Mouse (Mus musculus) adrenal gland, postnatal 10 days (tissue): ENCODE results near the gene Lpcat1. TPM values are rescaled to one million over a fixed set of nuclear protein-coding genes. Genes with fewer than 3 reads are reported as not detected.
A peak's percentile ranks its signal among the peaks of the same experiment; 100 is the strongest.

Source experiments
- DNase-seq: peaks from one replicate; pipeline ENCODE4 v3.0.0; 2021; ENCODE audit warnings: mixed read lengths
- total RNA-seq, 2 experiments: library from RNA; stranded (reverse); gene quantifications; 2 replicates each; pipeline ENCODE4 v1.2.3; 2021

The Lpcat1 gene
- total RNA-seq, 2 experiments from 2014 or later, result 17.0 to 20.4 TPM

DNA sequence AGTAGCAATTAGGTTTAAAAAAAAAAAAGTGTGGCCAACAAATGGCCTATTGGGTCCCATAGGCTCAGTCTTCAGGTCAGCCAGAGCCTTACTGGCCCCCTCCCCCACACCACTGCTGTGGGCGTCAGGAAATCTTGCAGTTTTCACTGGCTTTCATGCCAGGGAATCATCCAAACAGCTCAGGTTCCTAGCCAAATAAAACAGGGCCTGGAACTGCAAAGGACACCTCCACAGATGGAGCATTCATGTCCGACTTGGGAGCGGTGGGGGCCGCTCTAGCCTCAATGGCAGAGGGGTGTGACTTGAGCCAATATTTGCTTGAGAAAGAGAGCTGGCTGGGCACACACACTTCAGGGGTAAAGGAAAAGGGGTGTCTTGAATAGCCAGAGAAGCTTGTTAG is 20.5 kb upstream of the Lpcat1 start:
- no peak for DNase-seq

DNA sequence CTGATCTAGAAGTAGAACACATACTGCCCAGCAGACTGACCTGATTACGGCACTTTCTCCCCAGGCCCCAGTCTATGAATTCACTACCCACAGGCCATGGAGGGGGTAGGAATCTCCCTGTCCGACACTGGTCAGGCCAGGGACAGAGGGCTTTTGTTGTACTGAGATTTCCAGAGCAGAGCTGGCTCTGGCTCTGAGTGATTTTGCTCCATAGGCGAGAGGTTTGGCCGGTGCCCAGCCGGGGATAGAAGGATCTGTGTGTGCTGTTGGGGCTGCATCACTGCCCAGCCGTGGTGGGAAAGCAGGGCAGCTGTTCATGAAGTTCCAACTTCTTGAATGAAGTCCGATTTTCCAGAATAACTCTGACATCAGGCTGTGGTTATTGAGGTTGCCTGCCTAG is 20.1 kb upstream of the Lpcat1 start:
- no peak for DNase-seq

DNA sequence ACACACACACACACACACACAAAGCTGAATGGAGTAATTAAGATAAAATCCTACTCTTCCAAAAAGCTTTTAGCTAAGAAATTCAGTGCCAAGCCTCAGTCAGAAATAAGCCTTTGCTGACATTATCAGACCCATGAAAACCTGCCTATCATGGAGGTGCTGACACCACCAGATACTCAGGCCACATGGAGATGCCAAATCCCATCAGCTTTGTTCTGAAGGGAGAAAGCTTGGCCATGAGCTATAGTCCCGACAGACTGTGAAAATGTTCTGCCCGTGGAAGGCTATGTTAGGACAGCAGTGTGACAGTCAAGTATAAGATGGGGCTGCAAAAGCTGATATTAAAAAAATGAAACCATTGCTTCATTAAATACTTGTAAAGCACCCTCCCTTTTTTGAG is 19.5 kb upstream of the Lpcat1 start:
- DNase-seq, result no peak

DNA sequence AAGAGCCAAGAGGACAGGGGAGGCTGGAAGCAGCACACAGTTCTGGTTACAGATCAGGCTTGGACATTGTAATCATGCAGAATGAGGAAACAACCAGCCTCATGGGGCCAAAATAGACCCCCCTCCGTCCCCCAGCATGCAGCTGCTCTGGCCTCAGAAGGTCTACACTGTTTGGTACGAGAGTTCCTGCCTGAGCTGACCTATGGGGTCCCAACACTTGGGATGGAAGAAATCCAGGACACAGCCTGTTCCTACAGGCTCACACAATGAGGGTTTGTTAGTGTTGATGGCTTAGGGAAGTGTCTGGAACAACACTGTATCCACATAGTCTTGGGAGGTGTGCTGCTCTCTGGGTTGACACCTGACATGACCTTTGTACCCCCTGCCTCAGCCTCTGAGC is 18.8 kb upstream of the Lpcat1 start:
- no peak for DNase-seq

DNA sequence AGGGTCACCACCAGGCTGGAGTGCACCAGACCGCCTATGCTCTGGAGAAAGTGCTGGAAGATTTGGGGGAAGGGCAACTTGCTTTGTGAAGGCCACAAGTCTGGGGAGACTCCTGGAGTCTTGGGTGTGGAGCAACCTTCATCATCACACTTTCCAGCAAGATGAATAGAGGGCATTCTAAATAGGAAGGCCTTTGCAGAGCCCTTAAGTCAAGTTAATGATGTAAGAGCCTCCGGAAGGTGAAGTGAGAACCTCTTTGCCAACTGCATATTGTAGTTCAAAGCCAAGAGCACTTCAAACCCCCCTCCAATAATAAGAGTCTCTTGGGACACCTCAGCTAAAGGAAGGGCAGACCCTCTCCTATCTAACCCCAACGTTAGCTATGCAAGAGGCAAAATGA is 18.3 kb upstream of the Lpcat1 start:
- no peak for DNase-seq

DNA sequence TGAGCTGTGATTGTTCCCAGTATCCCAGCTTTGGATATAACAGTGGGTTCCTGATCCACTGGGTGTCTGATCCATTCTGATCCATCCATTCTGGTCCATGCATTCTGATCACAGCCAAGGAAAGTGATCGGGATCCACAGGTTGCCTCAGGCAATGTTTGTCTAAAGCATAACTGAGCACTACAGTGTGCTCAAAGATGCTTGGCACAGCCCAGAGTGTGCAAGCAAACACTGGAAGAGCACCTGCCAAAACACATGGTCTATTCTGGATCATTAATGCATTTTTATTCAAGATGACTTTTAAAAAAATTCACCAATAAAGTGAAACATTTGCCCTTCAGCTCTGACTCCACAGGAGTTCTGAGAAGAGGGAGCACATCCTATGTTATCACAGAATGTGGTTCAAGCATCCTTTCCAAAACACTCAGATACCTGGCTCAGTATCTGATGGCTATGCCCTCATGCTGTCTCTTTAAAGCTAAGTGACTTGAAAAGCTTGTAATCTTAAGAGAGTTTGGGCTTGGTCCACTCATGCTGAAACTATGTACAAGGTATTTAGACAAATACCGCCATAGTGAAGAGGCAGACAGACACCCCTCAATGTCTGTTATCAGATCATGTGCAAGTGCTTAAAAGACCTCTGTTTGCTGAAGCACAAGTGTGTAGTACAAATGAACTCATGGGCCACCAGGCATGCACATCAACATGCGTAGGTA is 13.3 kb upstream of the Lpcat1 start:
- DNase-seq, result no peak

DNA sequence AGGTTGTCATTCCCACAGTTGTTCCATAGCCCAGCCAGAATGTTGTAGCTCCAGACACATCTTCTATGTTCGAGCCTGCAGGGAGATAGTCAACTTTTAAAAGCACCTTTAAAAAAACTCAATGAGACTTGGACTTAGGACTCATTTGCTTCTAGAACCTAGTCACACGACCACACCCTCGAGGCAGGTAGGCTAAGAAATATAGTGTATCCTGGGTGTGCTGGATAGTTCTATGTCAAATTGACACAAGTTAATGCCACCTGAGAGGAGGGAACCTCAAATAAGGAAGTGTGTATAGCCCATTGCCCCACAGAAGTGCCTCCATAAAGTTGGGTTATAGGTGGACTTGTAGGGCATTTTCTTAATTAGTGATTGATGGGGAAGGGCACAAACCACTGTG is 11.7 kb upstream of the Lpcat1 start:
- DNase-seq, result no peak

DNA sequence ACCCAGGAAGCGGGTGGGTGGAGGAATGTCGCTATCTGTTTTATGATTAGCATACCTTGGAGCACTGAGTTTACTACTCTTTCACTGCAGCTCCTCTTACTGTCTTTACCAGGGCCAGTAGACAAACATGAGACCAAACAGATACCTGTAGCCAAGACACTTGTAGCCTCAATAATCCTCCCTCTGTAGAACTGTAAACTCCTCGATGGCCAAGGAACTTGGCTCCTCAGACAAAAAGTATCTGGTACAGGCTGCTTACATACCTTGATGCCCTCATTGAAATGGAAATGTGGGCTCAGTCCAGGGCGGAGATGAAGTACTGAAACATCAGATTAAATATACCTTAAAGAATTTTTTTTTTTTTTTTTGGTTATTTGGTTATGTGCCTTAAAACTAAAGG is 9.7 kb upstream of the Lpcat1 start:
- no peak for DNase-seq

DNA sequence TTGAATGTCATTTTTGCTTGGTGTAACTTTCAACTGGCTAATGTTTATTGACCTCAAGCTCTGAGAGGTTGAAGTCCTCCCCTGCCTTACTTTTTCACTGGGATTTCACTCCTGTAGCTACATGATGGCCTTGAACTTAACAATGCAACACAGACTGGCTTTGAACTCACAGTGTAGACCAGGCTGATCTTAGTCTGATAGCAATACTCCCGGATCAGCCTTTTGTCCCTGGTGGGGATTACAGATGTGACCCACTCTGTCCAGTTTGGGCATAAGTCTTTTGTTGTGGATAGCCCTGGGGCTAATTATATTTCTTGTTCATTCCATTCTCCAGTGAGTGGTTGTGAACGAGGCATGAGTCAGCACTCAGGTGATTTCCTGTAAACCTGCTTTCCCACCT is 9.3 kb upstream of the Lpcat1 start:
- no peak for DNase-seq

DNA sequence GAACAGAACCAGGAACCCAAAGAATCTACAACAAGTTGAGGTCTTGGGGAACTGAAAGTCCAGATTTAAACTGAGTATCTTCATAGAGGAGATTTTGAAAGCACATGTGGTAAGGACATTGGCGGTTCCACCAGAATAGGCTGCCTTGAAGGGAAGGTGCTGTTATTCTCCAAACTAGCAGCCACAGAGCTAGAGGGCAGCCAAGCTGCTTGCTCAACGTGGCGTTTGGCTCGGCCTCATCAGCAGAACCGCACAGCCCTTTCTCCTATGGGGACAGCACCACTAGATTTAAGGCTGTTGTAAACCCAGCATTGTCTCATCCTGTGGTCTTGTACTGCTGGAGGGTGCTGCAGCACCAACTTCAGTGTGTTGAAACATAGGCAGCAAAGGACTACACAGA is 8.3 kb upstream of the Lpcat1 start:
- DNase-seq, result no peak

DNA sequence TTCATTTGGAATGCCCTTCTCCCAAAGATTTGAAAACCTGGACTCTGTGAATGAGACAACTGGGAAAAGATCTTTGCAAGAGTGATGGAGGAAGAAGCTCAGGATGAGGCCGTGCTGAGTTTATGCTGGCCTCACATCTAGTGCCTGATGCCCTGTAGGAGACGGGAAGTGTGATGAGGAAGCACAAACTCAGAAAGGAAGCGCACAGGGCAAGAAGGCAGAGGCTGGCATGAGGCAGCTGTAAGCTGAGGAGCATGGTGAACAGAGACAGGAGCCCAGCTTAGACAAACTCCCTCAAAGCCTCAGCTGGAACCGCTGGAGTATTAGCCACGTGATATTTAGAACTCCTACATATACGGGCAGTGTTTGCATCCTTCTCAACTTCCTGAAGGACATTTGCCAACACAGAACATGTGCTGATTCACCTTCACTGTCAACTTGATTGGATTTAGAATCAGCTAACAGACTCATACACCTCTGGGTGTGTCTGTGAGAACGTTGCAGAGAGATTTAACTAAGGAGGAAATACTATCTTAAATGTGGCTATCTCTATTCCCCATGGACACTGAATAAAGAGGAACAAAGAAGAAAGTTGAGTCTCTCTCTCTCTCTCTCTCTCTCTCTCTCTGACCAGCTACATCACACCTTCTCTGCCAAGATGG is 7.7 kb upstream of the Lpcat1 start:
- DNase-seq, result no peak

DNA sequence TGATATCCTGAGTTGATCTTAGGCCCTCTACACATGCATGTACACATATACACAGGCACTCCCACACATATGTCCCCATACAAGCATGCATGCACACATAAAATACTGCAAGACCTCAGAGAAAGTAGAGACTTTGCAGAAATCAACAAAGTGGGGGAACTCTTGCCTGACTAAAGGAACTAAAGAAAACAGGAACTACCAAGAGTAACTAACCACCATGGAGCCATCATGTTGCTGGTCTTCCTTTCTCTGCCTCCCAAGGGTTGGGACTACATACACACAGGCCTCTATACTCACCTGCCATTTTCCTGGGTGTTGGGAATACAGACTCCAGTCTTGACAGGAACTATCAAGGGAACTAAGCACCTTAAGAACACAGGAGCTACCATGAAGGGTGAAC is 5.4 kb upstream of the Lpcat1 start:
- no peak for DNase-seq

DNA sequence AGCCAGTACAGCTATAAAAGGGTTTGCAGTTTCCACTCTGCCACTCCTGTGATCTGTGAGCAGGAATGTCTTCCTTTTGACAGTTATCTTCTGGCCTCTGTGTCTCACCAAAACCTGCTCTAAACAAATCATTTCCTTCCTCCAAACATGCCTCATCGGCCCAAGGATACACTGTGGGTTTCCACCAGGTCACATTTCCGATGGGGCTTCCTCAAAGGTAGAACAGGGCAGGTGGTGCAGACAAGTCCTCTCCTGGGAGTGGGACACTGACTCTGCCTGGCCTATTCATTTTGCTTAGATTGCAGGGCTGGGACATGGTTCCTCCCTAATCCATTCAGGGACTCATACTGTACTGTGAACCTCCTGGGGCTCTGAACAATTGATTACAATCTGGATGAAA is 1.8 kb upstream of the Lpcat1 start:
- DNase-seq, result no peak

DNA sequence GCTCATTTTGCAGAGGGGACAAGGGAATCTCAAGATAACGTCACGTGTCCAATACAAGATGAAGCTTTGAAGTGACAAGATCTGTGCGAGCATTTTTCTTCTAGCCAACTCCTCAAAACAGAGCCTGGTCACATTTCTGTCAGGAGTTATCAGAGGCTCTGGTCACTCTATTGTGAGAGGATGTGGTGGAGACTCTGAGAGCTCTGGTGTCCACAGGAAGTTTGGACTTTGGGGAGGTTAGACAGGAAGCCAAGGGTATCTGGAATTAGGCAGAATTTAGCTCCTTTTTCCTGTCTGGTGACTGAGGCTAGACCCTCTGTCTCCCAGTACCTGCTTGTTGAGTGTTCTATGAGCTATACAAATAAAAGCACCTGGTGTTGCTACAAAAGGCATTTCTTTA is 586 bp upstream of the Lpcat1 start:
- no peak for DNase-seq

DNA sequence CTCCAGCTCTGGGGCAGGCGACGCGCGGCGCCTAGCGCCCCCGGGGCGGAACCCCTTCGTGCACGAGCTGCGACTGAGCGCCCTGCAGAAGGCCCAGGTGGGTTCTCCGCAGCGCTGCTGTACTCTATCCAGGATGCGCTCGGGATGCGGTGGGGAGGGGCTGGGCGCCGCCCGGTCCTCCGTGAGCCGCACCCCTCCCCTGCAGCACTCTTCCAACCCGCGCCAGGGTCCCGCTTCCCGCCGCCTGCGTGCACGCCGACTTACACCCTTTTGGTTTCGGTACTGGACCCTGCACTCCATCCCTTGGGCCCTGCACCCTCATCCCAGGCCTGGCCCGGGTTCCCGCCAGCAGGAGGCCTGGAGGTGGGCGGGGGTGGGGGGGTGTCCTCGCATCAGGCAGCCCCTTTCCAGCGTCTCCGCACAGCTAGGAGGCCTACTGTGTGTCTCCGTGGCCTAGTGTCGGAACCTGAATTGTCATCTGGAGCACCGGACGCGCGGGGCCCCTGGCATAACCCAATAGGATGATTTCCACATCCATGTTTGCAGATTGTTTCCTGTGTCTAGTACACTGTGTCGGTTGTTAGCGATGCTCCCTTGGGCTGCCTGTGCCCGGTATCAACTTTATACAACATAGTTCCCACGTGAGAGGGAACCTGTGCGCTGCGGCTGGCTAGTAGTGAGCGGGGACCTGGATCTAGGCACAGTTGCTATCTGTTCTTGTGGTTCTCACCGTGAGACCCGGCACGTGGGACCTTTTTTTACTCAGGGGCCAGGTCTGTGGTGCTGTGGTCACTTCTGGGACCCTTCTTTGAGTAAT is 632 bp downstream of the Lpcat1 start:
- DNase-seq, result peak; percentile 57

DNA sequence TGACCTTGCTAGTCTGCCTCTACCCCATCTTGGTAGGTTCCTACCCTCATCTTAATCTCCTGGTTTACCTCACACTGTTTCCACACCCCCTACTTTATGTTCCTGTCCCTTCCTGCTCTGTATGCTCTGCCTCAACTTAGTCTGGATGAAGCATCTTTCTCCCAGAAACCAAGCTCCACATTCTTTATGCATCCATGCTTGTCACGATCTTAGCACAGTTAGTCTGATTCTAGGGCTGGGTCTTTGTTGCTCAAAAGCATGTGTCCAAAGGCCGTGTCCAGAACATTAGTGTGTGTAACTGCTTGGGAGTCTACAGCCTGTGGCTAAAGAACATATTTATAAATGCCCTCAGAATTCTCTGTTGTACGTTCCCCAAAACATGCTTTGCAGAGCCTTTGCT is 1.8 kb downstream of the Lpcat1 start:
- DNase-seq, result no peak

DNA sequence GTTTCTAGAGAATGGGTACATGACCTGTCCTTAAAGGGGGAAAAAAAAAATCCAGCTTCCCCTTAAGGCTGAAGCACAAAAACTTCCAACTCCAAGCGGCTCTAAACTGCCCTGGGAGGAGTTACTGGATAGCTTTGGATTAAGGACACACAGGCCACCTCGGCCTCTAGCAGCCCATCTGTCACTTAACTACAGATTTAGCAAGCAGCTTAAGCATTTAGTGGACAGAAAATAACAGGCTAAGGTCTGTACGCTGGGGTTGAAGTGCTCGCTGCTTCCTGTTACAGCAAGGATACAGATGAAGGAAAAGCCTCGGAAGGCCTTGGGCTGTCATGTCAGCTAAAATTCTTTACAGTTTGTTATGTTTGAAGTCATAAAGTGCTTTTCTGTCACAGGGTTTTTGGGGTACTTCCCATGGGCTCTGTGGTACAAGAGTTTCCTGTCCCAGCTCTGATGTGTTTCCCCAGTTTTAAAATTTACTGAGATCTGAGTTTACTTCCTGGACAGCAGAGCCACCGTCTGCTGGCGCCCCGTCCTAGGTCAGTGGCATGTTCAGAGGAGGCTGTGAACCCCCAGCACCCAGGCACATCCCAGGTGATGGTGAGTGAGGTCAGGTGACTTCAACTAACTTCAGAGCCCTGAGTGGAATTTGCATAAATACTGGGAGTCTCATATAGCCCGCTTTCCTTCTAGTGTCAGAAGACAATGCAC is 2.4 kb downstream of the Lpcat1 start:
- no peak for DNase-seq

DNA sequence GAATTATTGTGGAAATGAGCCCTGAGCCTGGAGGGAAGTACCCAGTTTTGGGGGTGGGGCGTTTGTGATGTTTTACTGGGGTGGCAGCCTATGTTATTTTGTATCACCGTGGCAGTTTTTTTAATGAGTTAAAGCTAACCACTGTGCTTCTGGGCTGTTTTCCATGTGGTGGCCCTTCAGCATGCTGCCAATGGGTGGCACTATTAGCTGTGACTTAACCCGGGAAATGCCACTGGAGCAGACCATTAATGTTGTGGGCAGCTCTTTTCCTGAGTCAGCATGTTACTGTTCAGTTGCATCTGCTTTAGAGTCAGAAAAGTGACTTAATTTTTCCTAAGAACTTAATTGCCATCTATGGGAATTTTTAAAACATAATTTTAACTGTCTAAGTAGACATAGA is 5.5 kb downstream of the Lpcat1 start:
- DNase-seq, result no peak

DNA sequence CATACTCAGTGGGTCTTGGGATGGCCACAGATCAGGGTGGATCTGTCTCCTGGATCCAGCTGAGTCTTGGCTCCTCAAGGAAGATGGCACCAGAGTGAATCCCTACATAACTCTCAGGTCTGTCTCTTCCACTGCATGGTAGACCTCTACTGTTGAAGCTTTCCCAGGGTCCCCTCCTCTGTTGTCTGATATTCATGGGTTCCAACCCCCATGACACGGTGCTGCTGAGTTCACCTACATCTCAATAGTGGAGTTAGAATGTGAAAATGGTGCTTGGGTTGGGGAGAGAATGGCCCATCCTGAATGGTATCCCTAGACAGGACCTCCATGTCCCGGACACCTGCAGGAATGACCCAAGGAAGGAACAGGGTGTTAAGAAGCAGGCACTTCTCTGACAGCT is 6.7 kb downstream of the Lpcat1 start:
- DNase-seq, result no peak

DNA sequence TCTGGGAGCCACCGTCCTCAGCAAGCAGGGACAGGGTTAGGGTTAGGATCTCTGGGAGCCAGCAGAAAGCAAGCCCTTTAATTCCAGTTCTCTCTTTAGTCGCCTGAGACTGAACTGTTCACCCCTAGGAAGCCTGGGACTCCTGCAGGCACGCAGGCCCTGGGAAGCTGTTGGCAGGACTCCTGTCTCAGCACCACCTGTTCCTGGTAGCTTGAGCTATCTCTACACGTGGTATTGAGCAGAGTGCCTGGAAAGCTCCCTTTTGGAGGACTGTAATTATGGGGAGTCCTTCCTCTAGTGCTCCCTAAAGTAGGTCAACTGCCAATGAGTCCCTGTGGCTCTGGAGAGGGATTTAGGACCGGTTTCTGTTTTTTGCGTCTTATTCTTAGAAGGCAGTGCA is 7.2 kb downstream of the Lpcat1 start:
- DNase-seq, result no peak

DNA sequence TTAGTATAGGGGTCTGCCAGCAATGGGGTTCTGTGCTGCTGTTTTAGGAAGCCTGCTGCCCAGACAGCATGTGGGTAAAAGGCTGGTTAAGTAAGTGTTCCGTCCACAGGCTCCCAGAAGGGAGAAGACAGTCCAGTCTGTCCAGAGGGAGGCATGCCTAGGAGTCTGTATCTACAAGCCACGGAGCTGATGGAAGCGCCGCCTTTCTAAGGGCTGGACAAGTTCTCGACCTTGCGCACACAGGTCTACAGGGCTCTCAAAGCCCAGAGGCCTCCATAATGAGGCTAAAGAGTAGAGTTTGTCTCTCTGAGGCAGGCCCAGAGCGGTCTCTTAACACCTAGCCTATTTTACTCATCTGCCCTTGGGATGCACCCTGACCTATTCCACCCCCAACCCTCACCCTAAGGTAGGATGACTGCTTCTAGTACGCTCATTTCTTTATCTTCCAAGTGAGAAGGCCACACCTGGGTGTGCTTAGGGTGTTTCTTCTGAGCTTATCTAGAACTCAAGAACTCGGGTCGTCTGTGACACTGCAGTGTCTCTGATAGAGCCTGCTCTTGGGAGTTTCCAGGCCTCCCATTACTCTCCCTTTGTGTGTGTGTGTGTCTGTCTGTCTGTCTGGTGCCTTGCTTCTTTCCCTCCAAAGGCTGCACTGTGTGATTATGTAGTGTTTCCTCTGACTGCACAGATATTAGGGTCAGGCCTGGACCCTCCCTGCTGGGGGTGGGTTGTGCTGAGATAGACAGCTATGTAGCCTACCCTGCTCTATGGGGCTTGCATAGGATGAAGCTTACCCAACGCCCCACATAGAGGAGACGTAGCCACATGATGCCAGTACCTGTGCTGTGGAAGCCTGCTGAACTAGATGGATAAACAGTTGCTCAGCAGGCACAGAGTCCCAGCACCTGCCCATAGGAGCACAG is 8.3 kb downstream of the Lpcat1 start:
- DNase-seq, result no peak

DNA sequence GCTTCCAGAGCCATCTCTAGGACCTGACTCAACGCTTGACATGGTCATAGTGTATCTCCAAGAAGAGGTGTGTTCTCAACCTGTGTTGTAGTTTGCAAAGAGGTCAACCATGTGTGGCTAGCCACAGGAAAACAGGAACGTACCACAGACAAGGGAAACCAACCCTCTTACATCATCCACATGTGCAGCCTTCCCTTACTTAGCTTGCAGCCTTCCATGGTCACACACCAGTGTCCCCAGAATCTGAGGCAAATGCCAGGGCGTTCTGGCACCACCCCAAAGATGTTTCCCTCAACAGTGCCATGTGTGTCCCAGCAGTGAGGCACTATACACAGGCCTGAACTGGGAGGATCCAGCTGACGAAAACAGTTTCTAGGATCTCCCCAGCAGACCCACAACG is 9.3 kb downstream of the Lpcat1 start:
- DNase-seq, result no peak
